Mouse (Mus musculus) erythroblast, embryonic 14.5 days (primary cell): Measurements from ENCODE around the gene Mreg.

Experiments
- GATA1 ChIP-seq: IDR thresholded peaks from 2 replicates; pipeline ENCODE4 v1.6.1; 2012; ENCODE audit warnings: low read length, inconsistent platforms, mixed read lengths
- TAL1 ChIP-seq: IDR thresholded peaks from 3 replicates; pipeline ENCODE4 v1.6.1; 2012; ENCODE audit warnings: low read length, inconsistent platforms, mixed read lengths

DNA sequence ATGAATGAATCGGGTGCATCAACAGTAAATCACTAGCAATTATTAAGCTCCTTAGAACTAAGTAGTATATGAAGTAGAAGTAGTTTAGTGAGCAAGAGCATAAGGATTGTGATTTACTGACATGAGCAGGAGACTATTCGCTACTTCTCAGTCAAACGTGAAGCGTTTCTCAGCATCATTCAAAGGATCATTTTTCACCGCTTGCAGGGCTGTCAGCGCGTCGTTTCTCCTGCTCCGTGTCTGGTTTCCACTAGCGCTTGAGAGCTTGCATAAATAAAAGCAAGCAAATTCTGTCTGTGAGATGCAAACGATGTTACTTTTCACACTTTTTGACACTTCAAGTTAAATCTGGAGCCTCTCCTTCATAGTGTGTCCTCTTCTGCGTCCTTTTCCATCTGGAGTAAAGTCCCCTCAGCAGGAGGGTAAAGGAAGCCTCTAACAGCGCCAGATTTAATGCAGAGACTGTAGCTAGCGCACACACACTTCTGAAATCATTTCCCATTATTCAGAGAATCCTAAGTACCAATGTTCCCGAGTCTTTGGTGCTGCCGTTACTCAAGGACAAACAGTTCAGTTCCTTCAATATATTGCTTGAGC lies 23.9 kb downstream of the Mreg start:
- no peak for TF ChIP-seq GATA1
- TF ChIP-seq TAL1: no peak
